Mouse (Mus musculus) heart, adult 9 months (tissue): ENCODE results near the gene Ogdhl.
"Not testable (repeated sequence)": the region's sequence is repeated elsewhere in the genome, so short reads cannot be mapped to it uniquely, and the experiment has no call there.

Experiments
- DNase-seq, 2 experiments: peaks; one replicate each; pipeline ENCODE4 v3.0.0; 2022; ENCODE audit warnings: low spot score in 2 of 2

Ogdhl gene

DNA sequence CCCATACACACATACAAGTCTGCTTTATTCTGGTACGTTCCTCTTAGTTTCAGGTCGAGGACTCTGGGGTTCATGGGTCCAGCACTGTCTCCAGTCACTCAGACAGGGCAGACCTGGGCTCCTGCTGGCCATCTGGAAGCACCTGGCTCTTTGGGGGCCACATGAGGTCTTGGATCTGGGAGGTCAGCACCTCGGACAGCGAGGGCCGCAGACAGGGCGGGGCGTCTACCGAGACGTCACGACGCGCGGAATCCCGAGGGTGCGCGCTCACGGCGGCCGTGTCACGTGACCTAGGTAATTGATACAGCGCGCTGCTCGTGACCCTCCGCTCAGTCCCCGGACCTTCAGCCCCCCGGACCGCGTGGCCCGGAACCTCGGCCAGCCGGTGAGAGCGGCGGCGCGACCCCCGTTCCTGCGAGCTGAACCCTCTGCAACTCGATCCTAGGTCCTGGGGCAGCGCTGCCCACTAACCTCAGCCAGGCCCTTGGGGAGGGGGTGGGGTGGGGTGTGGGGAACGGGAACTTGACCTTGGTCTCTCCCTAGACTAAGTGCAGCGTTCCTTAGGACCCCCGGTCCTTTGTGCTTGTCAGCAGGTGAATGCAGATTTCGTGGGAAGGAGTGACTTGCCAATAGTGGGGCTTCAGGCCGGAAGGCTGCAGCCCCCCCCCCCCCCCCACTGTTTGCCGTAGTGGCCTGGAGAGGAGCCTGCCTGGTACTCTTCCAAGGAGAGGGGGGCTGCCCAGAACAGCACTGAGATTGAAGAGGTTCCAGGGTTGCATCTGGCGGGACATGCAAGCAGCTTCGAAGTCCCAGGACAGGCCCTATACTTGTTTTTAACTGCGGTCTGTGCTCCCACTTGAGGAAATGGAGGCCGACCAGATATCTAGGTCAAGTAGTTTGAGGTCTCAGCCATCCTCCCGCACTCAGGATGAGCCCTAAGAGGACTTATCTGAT is at the start of gene Ogdhl:
Gene Ogdhl, plus strand, starts transcription at position 288 of the 954 bp plus-strand sequence.
- DNase-seq = peak; percentile 27 to 33

DNA sequence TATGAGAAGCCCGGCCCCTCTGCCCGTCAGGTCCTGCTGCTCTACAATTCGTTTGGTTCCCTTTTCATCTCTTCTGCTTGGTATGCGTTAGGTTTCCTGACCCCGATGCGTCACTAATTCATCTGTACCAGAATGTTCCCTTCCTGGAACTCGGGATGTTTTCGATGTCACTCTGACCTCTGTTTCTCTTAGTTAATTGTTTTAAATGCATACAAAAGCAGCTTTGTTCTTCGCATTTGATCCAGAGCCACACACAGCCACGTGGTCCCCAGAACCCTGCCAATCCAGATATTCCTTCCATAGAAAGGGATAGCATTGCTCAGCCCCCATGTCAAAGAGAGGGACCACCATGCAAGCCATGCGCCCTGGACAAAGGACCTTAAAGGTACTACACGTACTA is 20.2 kb upstream of the Ogdhl start:
- no peak for DNase-seq

DNA sequence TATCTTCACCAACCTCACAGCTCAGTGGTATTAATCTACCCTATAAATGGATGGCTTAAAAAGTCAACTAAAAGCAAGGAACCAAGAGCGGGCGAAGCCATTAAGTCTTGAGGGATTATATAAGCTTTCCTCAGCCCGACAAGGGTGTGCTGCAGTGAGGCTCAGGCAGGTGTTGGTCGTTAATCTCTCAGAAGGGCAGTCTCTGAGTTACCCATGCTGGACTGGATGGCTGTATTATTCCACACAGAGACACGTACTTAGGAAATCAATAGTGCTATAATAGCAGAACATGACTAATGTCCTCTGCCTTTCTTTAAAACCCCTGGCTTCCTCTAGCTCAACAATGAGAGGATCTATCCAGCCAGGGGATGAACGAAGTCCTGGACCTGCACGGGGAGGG is 19.4 kb upstream of the Ogdhl start:
- no peak for DNase-seq

DNA sequence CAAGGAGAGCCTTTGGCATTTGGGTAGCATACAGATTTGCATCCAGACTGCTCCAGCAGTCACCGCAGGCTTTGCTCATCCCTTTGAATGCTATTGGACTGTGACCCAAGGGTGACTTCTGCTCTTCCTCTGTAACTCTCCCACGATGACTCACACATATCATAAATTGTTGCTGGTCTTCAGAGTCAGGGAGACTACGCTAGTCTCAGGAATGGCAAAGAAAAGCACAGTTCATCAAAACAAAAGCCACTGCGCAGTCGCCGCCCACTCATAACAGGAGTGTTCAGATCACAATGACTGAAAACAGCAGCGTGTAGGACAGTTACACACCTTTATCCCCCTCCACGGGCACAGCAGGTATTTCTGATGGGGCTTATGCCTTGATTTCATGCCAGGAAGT is 16.9 kb upstream of the Ogdhl start:
- no peak for DNase-seq

DNA sequence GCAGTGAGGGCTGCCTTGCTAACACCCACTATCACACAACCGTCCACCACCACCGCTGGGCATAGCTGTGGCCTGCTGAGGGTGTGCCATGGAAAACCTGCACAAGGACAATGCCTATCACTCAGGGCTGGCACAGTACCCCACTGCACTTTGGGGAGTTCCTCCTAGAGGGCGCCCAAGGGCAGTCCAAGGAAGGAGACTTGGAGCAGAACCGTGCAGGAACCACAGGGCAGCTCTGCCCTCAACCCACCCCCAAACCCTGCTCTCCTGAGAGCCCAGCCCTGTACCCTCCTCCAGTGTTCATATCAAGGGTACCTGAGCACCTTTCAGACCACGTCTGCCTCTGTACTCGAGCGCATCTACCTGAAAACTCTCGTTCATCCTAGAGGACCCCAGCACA is 11.9 kb upstream of the Ogdhl start:
- peak in 1 of 2 experiments; percentile 15 for DNase-seq

DNA sequence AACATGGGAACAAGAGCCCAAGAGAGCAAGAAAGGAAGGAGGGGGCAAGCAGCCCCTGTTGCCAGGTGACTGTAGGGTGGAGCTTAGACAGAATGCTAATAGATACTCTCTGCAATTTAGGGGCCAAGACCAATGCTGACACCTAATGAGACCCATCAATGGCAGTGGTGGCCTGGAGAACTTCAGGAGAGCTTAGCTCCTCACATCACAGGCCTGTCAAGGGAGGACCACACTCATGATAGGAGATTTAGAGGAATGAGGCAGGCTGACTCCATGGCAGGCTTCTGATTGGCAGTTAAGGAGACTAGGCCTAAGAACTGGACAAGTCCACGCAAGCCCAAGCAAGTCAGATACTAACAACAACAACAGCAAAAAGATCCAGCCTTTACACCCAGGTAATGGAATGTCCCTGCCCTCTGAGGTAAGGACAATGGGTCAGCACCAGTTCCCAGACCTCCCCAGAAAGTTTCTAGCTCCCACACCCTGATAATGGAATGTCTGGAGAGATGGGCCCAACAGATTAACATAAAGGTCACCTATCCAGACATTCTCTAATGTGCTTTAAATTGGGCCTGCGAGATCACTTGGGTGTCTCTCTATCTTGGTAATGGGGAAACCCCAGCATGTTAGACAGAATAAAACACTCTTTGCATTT is 10.3 kb upstream of the Ogdhl start:
- DNase-seq = no peak

DNA sequence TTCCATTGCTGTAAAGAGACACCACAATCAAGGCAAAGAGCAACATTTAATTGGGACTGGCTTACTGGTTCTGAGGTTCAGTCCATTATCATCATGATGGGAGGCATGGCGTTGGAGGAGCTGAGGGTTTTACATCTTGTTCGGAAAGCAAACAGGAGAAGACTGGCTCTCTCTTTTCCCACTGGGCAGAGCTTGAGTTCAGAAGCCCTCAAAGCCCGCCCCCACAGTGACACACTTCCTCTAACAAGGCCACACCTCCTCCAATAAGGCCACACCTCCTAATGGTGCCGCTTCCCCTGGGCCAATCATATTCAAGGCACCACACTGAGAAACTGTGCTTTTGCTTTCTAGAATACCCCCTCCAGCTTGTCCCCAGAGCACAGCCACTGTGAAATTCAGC is 4.0 kb upstream of the Ogdhl start:
- no peak for DNase-seq

DNA sequence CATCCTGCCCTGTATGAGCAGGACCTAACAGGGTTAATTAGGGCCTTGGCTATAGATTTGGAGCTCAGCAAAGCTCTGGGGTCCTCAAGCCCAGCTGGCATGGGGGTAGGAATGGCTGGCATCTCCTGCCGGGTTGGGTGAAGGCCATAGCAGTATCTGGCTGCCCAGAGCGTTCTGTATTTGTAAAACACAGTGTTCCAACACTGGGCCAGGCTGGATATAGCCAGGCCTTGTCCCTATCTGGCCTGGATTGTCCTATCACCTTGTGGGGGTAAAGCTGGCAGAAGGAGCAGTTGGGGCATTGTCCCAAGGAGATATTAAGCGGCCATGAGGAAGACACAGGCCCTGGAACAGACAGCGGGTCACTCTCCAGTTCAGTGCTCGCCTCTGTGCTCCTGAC is 1.4 kb downstream of the Ogdhl start:
- peak; percentile 17 to 45 for DNase-seq

DNA sequence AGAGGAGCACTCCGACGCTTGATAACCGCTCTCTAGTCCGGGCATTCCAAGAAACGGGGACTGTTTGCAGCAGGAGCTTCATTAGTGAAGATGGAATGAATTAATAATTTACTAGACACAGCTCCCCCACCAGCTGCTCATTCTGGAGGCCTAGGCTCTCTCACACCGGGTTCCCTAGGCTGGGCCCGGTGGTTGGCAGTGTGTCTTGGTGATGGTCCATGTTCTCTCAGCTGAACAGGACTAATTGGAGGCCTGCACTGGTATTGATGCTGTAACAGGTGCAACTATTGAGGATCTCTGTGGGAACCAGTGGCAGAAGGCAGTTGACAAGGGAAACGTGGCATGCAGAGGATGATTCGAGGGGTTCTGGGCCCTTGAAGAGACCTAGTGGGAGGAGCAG is 5.5 kb downstream of the Ogdhl start:
- DNase-seq = no peak

DNA sequence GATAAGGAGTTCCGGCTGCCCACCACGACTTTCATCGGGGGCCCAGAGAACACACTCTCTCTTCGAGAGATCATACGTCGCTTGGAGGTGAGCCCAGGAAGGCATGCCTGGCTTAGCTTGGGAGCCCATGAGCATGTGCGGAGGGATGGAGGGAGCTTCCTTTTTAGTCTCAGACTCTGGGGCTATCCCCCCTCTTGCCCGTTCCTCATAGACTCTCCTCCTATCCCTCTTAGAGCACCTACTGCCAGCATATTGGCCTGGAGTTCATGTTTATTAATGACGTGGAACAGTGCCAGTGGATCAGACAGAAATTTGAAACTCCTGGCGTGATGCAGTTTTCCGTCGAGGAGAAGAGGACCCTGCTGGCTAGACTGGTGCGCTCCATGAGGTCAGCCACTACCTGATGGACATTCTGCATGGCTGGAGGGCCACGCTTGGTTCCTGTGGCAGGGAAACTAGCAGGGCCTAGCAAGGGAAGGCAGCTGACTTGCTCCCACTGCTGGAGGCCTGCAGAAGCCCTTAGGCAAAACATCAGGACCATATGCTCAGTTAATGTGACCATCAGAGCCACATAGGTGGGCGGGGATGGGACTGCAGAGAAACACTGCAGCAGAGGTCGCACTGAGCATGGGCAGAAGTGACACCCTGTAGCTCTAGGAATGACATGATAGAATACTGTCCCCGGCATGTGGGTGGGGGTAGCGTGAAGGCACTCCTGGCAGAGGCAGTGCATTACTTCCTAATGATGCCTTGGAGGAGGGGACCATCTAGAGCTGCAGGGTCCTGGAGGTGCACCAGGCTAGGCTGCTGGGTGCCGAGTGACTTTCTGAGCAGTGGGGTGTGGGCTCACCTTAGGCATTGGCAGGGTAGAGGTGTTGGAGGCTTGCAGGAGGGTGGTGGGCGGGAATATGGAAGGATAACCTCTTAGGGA is 11.0 kb downstream of the Ogdhl start:
- DNase-seq = no peak

DNA sequence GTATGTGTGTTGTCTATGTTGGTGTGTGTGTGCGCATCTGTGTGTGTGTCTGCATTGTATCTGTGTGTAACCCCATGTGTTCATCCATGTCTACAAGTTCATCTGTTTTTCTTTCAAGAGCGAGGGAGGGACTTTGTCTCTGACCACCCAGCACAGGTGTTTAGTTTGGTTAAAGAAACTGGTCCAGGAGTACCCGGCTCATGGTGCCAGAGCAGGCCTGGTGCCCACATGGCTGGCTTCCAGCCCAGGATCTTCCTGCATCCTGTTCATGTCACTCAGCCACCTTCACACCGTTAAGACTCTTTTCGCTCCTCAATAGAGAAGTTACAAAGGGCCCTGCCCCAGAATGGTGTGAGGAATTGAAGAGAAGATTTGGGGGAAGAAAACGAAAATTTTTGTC is 14.2 kb downstream of the Ogdhl start:
- DNase-seq = no peak

DNA sequence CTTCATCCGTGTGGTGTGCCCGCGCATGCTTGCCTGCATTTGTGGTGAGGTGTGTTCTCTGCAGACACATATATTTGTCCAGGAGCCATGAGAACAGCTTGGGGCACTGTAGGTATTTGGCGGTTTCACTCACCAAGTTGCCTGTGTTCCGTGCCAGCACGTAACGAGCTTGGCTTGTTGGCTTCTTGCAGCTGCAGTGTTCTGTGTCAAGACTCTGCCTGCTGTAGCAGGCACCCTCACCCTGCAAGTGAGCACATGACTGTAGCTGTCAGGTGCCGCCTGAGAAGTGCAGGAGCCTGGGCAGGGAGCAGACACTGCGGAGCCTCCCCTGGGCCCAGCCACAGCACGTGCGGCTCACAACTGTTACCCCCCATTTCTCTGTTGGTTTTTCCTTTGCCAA is 14.7 kb downstream of the Ogdhl start:
- DNase-seq = no peak

DNA sequence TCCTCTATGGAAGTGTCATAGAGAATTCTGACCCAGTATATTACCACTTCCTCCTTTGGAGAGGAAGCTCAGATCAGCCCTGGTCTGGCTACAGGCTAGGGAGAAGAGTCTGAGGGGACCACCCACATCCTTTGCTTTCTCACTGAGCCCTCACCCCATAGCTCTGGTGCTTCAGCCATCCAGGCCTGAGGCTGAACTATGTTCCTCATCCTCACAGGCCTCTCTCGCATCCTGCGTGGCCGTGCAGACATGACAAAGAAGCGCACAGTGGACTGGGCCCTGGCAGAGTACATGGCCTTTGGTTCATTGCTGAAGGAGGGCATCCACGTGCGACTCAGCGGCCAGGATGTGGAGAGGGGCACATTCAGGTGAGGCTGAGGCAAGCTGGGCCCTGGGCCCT is 20.0 kb downstream of the Ogdhl start:
- no peak for DNase-seq

DNA sequence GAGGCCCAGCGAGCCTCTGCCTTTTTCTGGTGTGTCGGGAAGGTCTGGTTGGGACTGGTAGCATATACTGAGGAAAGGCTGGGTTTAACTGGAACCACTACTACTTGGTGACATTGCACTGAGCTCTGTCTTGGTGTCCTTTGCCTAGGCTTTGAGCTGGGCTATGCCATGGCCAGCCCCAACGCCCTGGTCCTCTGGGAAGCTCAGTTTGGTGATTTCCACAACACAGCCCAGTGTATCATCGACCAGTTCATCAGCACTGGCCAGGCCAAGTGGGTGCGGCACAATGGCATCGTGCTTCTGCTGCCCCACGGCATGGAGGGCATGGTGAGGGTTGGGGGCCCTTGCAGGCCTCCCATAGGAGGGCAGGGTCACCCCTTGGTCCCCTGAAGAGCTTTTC is 22.4 kb downstream of the Ogdhl start:
- no peak for DNase-seq

DNA sequence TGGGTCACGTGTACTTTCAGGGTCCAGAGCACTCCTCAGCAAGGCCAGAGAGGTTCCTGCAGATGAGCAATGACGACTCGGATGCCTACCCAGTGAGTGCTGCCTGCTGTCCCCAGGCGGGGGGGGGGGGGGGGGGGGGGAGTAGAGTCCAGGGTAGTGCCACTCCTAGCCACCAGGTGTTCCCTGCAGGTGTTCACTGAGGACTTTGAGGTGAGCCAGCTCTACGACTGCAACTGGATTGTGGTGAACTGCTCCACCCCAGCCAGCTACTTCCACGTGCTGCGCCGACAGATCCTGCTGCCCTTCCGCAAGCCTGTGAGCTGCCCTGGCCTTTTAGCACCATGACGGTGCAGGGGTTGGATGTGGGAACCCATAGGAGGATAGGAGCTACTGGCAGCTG is 22.9 kb downstream of the Ogdhl start:
- DNase-seq = no peak

DNA sequence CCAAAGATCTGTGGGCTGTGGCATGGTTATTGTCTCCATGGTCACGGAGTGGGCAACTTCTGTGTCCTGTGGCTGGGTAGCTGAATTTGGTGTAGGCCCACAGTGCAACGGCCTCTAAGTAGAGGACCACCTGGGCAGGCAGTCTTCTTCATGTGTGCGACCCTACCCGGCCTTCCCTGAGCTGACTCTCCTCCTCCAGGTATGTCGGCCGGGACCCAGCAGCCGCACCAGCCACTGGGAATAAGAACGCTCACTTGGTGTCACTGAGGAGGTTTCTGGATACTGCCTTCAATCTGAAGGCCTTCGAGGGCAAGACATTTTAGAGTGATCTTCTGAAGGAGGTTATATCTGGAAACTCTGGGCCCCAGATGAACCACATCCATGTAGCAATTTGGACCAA is 25.5 kb downstream of the Ogdhl start:
- no peak for DNase-seq

DNA sequence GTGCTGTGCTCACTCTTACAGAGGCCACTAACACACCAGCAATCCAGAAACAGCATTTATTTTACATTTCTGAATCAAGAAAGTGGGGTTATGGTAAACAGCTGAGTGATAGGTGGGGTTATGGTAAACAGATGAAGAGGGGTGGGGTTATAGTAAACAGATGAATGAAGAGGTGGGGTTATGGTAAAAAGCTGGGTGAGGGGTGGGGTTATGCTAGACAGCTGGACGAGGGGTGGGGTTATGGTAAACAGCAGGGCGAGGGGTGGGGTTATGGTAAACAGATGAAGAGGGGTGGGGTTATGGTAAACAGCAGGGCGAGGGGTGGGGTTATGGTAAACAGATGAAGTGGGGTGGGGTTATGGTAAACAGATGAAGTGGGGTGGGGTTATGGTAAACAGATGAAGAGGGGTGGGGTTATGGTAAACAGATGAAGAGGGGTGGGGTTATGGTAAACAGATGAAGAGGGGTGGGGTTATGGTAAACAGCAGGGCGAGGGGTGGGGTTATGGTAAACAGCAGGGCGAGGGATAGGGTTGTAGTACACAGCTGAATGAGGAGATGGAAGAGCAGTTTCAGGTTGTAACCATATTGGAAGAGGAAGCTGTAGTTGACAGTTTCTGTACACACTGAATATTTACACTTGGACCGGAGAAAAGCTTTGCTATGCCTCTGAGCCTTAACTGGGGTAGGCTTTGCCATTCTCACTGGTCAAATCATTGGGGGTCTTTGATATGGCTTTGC is 29.5 kb downstream of the Ogdhl start:
- not testable (repeated sequence) for DNase-seq

DNA sequence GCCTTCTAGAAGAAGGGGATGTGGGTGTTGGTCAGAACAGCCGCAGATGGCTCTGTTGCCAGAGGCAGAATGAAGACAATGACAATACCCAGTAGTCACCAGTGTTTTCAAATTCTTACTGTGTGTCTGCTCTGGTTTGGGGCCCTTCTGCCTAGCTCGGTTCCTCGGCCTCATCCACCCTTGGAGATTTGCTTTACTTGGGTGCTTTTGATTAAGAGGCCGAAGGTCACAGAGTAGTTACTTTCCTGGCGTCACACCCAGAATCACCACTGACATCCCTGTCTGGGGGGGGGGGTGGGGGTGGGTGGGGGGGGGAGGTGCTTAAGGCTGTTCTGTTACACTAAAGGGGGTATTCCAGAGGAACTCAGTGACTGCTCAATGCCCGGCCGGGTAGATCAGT is 42.5 kb downstream of the Ogdhl start:
- DNase-seq = no peak

DNA sequence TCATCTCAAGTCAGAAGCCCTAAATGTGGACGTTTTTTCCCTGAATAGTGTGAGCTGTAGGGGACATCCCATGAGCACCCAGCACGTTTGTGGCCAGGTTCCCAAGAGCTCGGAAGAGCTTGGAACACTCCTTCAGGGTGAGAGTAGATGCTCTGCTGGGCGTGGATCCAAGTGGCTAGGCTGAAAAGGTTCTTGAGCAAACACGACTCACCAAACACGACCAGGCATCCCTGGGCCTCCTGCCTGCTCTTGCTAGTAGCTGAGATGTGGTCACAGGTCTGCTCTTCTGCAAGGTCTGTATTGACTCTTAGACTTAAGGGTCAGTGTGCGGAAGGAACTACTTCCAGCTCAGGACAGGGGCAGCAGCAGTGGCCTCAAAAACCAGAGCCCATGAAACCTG is 47.9 kb downstream of the Ogdhl start:
- no peak for DNase-seq

DNA sequence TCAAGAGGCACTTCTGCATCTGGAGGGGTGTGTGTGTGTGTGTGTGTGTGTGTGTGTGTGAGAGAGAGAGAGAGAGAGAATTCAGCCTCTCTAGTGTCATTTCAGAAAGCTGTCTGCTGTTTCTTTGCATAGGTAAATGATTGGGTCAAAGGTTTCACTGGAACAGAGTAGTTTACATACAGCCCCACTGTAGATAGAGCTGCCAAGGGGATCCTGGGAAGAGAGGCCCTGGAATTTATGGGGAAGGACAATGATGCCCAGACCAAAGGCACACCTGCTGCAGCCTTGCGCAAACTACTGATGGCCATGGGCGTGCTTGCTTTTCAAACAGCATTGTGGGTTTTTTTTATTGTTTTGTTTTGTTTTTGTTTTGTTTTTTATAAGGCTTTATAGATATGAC is 50.7 kb downstream of the Ogdhl start:
- DNase-seq = no peak

DNA sequence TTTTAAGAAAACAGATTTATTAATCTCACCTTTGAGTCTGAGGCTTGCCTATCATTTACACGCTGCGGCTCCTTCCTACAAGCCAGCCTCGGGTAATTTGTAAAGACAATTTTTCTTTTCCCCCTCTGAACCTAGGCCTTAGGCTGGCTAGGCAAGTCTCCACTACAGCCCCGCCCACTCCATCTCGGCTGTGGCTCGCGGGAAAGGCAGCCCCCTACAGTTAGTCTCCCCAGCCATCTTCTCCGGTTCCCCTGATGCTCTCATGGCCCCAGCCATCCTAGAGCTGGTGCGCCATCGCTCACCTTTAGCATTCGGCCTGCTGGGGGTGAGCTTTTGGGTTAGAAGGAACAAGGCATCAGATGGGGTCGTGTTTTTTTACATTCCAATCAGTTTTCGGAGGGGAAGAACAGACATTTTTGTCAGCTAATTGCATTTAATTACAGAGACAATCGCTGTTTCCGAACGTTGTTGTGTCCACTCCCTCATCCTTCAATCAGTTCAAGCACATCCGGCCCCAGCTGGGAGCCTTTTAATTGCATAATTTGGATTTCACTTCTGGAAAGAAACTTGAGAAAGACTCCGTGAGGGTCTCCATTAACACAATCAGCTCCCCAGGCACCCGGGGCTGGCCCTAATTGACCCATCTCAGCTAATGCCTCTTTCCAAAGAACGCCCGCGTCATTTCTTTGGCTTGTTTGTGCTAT is 57.7 kb downstream of the Ogdhl start:
- no peak for DNase-seq
